Mouse (Mus musculus) v-Abl transformed pro-B cells (cell line): ENCODE data around the gene Gsx2.

Source experiments
- in situ Hi-C, 2 experiments: fragments of 400-800 bp; cut with MboI; formaldehyde crosslinking; loops; one replicate each; pipeline ENCODE4 v1.15.1; 2025; ENCODE audit not compliant: unreplicated experiment in 2 of 2

Gsx2 gene

DNA sequence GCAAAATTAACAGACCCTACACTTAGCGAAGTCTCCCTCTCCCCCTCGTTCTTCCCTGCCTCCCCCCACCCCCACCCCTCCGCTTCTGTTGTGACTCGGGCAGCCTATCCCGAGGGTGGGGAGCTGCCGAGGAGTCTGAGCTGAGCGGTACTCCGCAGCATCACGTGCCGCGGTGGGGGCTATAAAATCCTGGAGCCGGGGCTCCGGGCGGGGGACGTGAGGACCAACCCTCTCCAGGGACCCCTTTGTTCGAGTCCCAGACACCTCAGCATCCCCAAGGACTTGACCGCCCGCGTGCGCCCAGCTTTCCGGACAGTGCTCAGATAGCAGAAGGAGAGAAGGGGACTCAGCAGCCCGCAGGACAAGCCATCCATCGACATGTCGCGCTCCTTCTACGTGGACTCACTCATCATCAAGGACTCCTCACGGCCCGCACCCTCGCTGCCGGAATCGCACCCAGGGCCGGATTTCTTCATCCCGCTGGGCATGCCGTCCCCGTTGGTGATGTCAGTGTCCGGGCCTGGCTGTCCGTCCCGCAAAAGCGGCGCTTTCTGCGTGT is at the start of gene Gsx2:
Gene Gsx2, plus strand, starts transcription at position 219 of the 559 bp plus-strand sequence.
- in situ Hi-C loops: no loop called here

DNA sequence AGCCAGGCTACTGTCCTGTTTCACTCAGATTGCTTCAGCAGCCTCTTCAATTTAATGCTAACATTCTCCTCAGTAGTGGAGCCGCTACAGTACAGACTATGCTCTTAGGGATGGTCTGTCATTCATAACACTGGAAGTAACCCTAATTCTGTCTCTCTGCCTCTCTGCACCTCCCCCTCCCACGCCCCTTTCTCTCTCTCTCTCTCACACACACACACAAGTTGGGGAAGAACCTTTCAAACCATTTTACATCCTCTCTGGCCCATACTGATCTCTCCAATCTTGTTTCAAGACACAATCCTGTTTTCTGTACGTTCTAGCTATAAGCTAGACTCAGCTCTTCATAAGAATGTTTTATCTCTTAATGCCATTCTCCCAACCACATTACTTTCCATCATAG is 39.9 kb upstream of the Gsx2 start:
- in situ Hi-C loops: loop anchor here (25.0 kb wide), 4 partner anchors 948 to 1548 kb away; partner anchors contain the start of genes Dcun1d4 (in 1 of the 2), Srd5a3 (in 1 of the 2) and Tmem165 (in 1 of the 2)

DNA sequence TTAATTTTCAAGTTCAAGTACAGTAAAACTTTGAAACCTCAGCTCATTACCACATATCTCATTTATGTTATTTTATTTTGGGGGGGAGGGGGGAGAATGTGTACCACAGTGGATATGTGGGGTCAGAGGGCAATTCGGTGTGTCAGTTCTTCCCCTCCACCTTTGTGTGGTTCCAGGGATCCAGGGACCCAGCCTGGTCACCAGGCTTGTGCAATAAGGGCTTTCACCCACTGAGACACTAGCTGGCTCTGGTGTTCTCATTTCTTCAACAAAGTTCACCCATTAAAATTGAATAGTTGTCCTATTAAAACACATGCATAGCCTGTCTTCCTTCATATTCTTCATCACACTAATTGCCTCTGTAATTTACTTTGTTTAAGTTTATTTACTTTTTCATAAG is 36.1 kb upstream of the Gsx2 start:
- in situ Hi-C loops: loop anchor here (25.0 kb wide), 4 partner anchors 952 to 1552 kb away; partner anchors contain the start of genes Dcun1d4 (in 1 of the 2), Srd5a3 (in 1 of the 2) and Tmem165 (in 1 of the 2)

DNA sequence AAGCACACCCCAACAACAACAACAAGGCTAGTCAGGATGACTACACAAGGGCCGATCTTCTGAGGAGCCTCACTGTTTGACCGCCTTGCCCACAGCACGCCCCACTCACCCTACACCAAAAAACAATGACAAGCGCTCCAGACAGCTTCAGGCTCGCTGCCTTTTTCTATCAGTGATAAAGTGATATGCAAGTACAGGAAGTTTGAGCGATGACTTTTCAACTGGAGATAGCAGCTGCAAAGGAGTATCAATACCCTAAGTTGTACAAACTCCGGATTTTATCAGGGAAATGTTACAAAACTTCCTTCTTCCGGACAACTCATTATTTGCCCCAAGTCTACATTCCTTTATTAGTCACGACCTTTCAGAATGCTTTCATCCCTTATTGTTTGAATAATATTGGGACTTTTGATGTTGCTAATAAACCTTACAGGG is 32.4 kb upstream of the Gsx2 start:
- in situ Hi-C loops: loop anchor here (5.0 to 25.0 kb wide), 6 partner anchors 508 to 1556 kb away; partner anchors contain the start of genes Dcun1d4 (in 1 of the 2), Fip1l1 (in 1 of the 2), Scfd2 (in 1 of the 2) and Srd5a3 (in 1 of the 2)

GRCm38 (mm10) chr5:75043621-75044301 is 31.6 kb upstream of the Gsx2 start:
- in situ Hi-C loops: loop anchor here (5.0 to 25.0 kb wide), 6 partner anchors 509 to 1556 kb away; partner anchors contain the start of genes Dcun1d4 (in 1 of the 2), Fip1l1 (in 1 of the 2), Scfd2 (in 1 of the 2) and Srd5a3 (in 1 of the 2)

GRCm38 (mm10) chr5:75044310-75044904 is 31.0 kb upstream of the Gsx2 start, which contains the start of gene Chic2:
Gene Chic2, minus strand, starts transcription at chr5:75044774.
- in situ Hi-C loops: loop anchor here (5.0 to 25.0 kb wide), 6 partner anchors 510 to 1557 kb away; partner anchors contain the start of genes Dcun1d4 (in 1 of the 2), Fip1l1 (in 1 of the 2), Scfd2 (in 1 of the 2) and Srd5a3 (in 1 of the 2)

- in situ Hi-C loops: loop anchor here (10.0 to 25.0 kb wide), 5 partner anchors 511 to 1558 kb away; partner anchors contain the start of genes Dcun1d4 (in 1 of the 2), Fip1l1 (in 1 of the 2), Scfd2 (in 1 of the 2) and Srd5a3 (in 1 of the 2)
These were observed 30.0 kb upstream of the Gsx2 start for GRCm38 (mm10) chr5:75045371-75045770.

GRCm38 (mm10) chr5:75046681-75047321 is 28.6 kb upstream of the Gsx2 start:
- in situ Hi-C loops: loop anchor here (10.0 to 25.0 kb wide), 5 partner anchors 512 to 1560 kb away; partner anchors contain the start of genes Dcun1d4 (in 1 of the 2), Fip1l1 (in 1 of the 2), Scfd2 (in 1 of the 2) and Srd5a3 (in 1 of the 2)

DNA sequence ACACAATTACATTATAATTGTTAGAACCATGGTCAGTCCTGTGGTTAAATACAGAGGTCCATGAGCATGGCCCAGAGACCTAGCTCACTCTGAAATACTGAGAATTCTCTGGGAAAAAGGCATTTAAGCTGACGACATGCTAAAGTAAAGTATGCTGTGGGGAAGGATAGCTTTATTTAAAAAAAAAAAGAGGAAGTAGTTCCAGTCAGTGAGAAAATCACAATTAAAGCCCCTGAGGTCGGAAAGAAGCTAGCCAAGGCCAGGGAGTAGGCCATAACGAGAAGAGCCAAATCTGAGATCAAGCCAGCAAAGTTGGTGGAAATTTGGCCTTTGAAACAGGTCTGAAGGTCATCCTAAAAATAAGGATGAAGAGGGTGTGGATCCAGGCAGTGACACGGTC is 24.3 kb upstream of the Gsx2 start:
- in situ Hi-C loops: no loop called here

- in situ Hi-C loops: no loop called here
These were observed 12.2 kb upstream of the Gsx2 start for GRCm38 (mm10) chr5:75063177-75063576.

- in situ Hi-C loops: no loop called here
These were observed 8.7 kb upstream of the Gsx2 start for GRCm38 (mm10) chr5:75066715-75067114.

DNA sequence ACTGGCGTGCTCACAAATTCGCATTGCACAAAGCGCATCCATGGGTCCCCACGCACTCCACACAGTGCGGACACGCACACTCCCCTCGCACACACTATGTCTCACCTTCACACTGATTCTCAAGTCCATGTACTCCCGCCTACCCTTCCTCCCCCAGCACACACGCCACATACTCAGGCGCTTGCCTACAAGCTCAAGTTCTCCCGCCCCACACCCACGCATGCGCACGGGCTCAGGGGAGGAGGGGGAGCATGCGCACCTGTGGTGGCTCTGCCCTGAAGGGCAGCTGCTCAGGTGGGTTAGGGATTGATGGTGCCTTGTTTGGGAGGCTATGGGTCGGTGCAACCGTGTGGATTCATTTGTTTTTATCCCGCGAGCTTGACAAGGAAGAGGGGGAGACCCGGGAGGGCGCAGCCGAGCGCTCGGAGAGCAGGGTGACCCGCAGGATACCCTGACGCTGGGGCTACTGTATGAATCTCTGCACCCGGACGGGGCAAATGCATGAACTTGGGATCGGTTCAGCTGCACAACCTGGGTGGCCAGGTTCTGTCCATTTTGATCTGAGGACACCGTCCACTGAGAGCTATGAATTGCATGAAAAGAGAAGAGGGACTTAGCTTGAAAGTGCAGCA is 8.2 kb upstream of the Gsx2 start:
- in situ Hi-C loops: no loop called here

GRCm38 (mm10) chr5:75070132-75070531 is 5.3 kb upstream of the Gsx2 start:
- in situ Hi-C loops: no loop called here

GRCm38 (mm10) chr5:75070656-75071375 is 4.6 kb upstream of the Gsx2 start:
- in situ Hi-C loops: no loop called here

DNA sequence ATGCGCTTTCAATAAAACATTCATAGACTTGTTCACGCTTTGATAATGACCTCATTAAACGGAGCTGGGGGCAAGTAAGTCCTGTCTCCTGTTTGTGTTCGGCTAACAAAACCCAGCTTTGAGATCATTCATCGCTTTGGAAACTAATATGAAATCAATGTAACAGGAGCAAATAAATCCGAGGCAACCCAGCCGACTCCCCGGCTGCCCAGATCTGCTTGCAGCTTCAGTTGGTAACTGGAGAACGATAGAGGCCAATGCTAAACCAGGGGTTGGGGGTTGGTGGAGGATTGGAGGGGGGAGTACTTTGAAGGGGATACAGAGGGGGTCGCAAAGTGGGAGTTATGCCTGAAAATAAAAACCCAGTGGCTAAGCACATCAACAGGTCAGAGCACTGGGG is 3.5 kb upstream of the Gsx2 start:
- in situ Hi-C loops: no loop called here

GRCm38 (mm10) chr5:75072532-75072931 is 2.9 kb upstream of the Gsx2 start:
- in situ Hi-C loops: no loop called here

- in situ Hi-C loops: no loop called here
These were observed 2.2 kb upstream of the Gsx2 start for GRCm38 (mm10) chr5:75073167-75073566.

DNA sequence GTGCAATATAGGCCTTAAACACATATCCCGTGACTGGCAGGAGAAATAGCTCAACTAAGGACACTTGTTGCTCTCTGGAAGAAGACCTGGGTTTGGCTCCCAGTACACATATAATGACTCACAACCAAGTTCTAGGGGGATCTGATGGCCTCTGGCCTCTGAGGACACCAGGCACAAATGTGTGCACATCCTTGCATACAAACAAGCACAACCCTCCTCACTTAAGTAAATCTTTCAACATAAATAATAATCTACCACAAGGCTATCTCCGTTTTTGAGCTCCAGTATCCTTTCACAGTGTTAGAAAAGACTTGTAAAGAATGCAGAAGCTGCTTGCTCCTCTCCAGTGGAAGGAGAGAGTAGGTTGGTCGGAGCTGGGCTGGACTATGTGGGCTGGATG is 1.7 kb upstream of the Gsx2 start:
- in situ Hi-C loops: no loop called here

GRCm38 (mm10) chr5:75074132-75074531 is 1.3 kb upstream of the Gsx2 start:
- in situ Hi-C loops: no loop called here
